Mouse (Mus musculus) G1E (cell line): ENCODE data around the gene Gpatch8.

ENCODE experiments used
- CTCF ChIP-seq: IDR thresholded peaks from 2 replicates; pipeline ENCODE4 v1.5.1; 2012; ENCODE audit warnings: low read depth, low read length, inconsistent platforms, mixed read lengths
- GATA1 ChIP-seq: IDR thresholded peaks from 2 replicates; pipeline ENCODE4 v1.6.1; 2012; ENCODE audit warnings: borderline replicate concordance, low read length, inconsistent platforms, mixed read lengths
- TAL1 ChIP-seq: conservative IDR thresholded peaks from 2 replicates; pipeline ENCODE4 v1.6.1; 2012; ENCODE audit warnings: low read depth, low read length, inconsistent platforms, mixed read lengths

GRCm38 (mm10) chr11:102431018-102431645 lies 125.1 kb downstream of the Gpatch8 start:
- no peak for TF ChIP-seq GATA1
- peak; percentile 60 for TF ChIP-seq CTCF
- TF ChIP-seq TAL1, result no peak
